Mouse (Mus musculus) hindbrain, embryonic 15.5 days (tissue): ENCODE measurements around the gene Il17c. TPM values are rescaled to one million over a fixed set of nuclear protein-coding genes. Genes with fewer than 3 reads are reported as not detected.

Source experiments
- ATAC-seq: fragments of 200-750 bp; cut with Nextera tagmentation; 2 replicates; pipeline ENCODE4 v1.8.0; 2017; ENCODE audit warnings: low read depth, moderate number of reproducible peaks, moderate TSS enrichment; ENCODE audit not compliant: low FRiP score
- H3K27ac ChIP-seq: fragments of 300-500 bp; sonication (generic); replicated peaks from 2 replicates; pipeline ENCODE4 v1.5.1; 2015; ENCODE audit warnings: mild to moderate bottlenecking, inconsistent platforms
- H3K27me3 ChIP-seq: fragments of 300-500 bp; sonication (generic); 2 replicates; pipeline ENCODE4 v1.6.1; 2015; ENCODE audit warnings: control low read depth, inconsistent platforms
- H3K36me3 ChIP-seq: fragments of 300-500 bp; sonication (generic); 2 replicates; pipeline ENCODE4 v1.6.1; 2015; ENCODE audit warnings: control low read depth, inconsistent platforms
- H3K4me1 ChIP-seq: fragments of 300-500 bp; sonication (generic); replicated peaks from 2 replicates; pipeline ENCODE4 v1.6.1; 2015; ENCODE audit warnings: control low read depth, inconsistent platforms
- H3K4me2 ChIP-seq: fragments of 300-500 bp; sonication (generic); 2 replicates; pipeline ENCODE4 v1.6.1; 2015; ENCODE audit warnings: moderate library complexity, mild to moderate bottlenecking, inconsistent platforms
- H3K4me3 ChIP-seq: fragments of 300-500 bp; sonication (generic); 2 replicates; pipeline ENCODE4 v1.5.1; 2015; ENCODE audit warnings: mild to moderate bottlenecking, inconsistent platforms
- H3K9ac ChIP-seq: fragments of 300-500 bp; sonication (generic); 2 replicates; pipeline ENCODE4 v1.6.1; 2015; ENCODE audit warnings: inconsistent platforms
- H3K9me3 ChIP-seq: fragments of 300-500 bp; sonication (generic); 2 replicates; pipeline ENCODE4 v1.6.1; 2016; ENCODE audit warnings: control low read depth, inconsistent platforms
- WGBS: fragments of 180-500 bp; shearing (Covaris S2); methylation state at CpG from one replicate; pipeline ENCODE4 v1.1.7; 2015; 5-methylcytosine and 5-hydroxymethylcytosine counted together
- polyA plus RNA-seq: library from polyadenylated mRNA; unstranded; fragments of >200 nt; fragmentation: Nextera tagmentation; extraction: Ambion mirVana; gene quantifications from 2 replicates; pipeline ENCODE4 v1.2.1, GENCODE M21; 2015

The Il17c gene
- polyA plus RNA-seq, 1 experiment from 2014 or later: not detected

GRCm38 (mm10) chr8:122444058-122444748 is 22.4 kb downstream of the Il17c start:
- Histone ChIP-seq H3K9me3 (no peaks in the 10 kb centered on the region), H3K4me1 (peaks cover 36% of the 10 kb centered on the region), H3K27ac (peak overlapping the region; percentile 97), H3K4me3 (peak overlapping the region; percentile 55), H3K36me3 (no peaks in the 10 kb centered on the region), H3K9ac (peak overlapping the region; percentile 81), H3K4me2 (peak overlapping the region; percentile 64), H3K27me3 (no peaks in the 10 kb centered on the region)
- WGBS: 9% methylated on average over 19 of the region's 19 CpGs
- ATAC-seq: peak; percentile 23; the same call in 1 of the 2 replicates

DNA sequence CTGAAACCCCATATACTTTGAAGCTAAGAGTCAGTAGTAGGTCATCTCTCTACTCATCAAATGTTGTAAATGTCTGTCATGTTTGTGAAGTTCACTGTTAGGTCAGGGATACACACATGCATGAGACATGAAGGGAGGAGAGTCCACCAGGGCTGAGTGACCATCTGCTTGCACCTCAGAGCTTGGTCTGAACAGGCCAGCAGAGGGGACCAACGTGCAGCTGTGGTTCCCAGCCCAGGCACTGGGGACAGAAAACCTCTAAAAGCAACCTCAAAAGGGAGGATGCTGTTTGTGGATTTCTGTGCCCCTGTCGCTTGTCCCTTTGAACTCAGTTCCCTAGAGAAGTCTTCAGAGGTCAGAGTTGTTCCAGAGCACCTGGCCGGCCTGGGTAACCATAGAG is 23.4 kb downstream of the Il17c start:
- H3K36me3 ChIP-seq: no peaks in the 10 kb centered on the region
- no peaks in the 10 kb centered on the region for H3K9me3 ChIP-seq
- H3K4me1 ChIP-seq: peaks cover 36% of the 10 kb centered on the region
- no peak for ATAC-seq
- no peak overlapping the region for H3K4me3 ChIP-seq
- H3K27ac ChIP-seq: peak overlapping the region; percentile 97
- no peak overlapping the region for H3K9ac ChIP-seq
- H3K27me3 ChIP-seq: no peaks in the 10 kb centered on the region
- H3K4me2 ChIP-seq: peak overlapping the region; percentile 64
- 62% methylated on average over 3 of the region's 3 CpGs for WGBS

DNA sequence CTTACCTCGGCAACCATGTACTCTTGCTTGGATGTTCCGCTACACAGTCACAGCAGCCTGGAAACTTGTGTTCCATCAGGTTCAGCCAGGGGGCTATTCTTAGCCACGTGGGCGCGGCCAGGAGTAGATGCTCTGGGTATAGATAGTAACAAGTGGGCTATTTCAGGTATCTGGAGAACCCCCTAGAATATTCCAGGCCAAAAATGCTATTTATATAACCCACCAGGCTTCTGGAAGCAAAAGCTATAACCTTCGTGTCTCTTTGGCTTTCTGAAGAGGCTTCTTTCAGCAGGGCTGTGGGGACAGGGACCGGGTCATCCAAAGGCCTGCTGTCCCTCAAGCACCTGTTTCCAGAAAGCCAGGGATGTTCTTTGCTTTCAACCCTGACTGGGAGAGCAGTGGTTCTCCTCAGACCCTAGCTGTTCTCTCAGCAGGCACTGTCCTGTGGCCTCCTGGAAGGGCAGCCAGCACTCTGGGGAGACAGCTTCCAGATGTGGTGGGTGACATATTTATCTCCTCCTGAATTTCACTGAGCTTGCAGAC is 29.4 kb downstream of the Il17c start:
- H3K9ac ChIP-seq: no peak overlapping the region
- H3K36me3 ChIP-seq: no peaks in the 10 kb centered on the region
- no peaks in the 10 kb centered on the region for H3K4me1 ChIP-seq
- no peaks in the 10 kb centered on the region for H3K9me3 ChIP-seq
- no peak overlapping the region for H3K4me2 ChIP-seq
- ATAC-seq: no peak
- H3K27me3 ChIP-seq: 0 out of 2 replicates have a peak, but pooled peaks cover 2% of the 10 kb centered on the region
- no peak overlapping the region for H3K4me3 ChIP-seq
- no peak overlapping the region for H3K27ac ChIP-seq
- 89% methylated on average over 7 of the region's 7 CpGs for WGBS

GRCm38 (mm10) chr8:122452154-122452553 is 30.3 kb downstream of the Il17c start:
- no peak overlapping the region for H3K4me3 ChIP-seq
- H3K4me2 ChIP-seq: no peak overlapping the region
- no peak overlapping the region for H3K9ac ChIP-seq
- no peaks in the 10 kb centered on the region for H3K36me3 ChIP-seq
- H3K4me1 ChIP-seq: no peaks in the 10 kb centered on the region
- H3K27me3 ChIP-seq: peaks cover 2% of the 10 kb centered on the region; the same call in 1 of the 2 replicates
- no peak for ATAC-seq
- WGBS: 88% methylated on average over 10 of the region's 10 CpGs
- H3K27ac ChIP-seq: no peak overlapping the region
- H3K9me3 ChIP-seq: no peaks in the 10 kb centered on the region

DNA sequence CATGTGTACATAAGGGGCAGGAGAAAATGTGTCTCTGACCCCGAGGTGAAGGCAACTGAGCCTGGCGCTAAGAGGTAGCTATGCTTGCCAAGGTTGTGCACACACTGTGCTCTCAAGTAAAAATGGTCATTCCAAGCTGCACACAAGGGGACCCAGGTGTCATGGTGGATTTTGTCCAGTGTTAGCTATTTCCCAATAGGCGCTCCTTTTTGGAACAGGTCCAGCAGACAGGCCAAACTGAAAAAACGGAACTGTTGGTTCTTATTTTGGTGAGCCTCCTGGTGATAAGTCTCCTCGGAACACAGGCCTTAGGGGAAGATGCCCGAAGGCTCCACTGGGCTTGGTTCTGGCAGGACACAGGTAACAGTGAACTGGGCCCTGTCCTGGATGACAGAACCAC is 32.6 kb downstream of the Il17c start:
- 86% methylated on average over 6 of the region's 6 CpGs for WGBS
- Histone ChIP-seq H3K4me2 (no peak overlapping the region), H3K4me1 (no peaks in the 10 kb centered on the region), H3K9ac (no peak overlapping the region), H3K27me3 (peaks cover 12% of the 10 kb centered on the region), H3K9me3 (no peaks in the 10 kb centered on the region), H3K27ac (no peak overlapping the region), H3K4me3 (no peak overlapping the region), H3K36me3 (no peaks in the 10 kb centered on the region)
- ATAC-seq: no peak

GRCm38 (mm10) chr8:122457171-122457570 is 35.4 kb downstream of the Il17c start:
- Histone ChIP-seq H3K9me3 (no peaks in the 10 kb centered on the region), H3K4me2 (no peak overlapping the region), H3K9ac (no peak overlapping the region), H3K36me3 (no peaks in the 10 kb centered on the region), H3K27me3 (peaks cover 38% of the 10 kb centered on the region), H3K4me1 (peaks cover 12% of the 10 kb centered on the region), H3K4me3 (no peak overlapping the region), H3K27ac (no peak overlapping the region)
- WGBS: 79% methylated on average over 11 of the region's 11 CpGs
- ATAC-seq: no peak

DNA sequence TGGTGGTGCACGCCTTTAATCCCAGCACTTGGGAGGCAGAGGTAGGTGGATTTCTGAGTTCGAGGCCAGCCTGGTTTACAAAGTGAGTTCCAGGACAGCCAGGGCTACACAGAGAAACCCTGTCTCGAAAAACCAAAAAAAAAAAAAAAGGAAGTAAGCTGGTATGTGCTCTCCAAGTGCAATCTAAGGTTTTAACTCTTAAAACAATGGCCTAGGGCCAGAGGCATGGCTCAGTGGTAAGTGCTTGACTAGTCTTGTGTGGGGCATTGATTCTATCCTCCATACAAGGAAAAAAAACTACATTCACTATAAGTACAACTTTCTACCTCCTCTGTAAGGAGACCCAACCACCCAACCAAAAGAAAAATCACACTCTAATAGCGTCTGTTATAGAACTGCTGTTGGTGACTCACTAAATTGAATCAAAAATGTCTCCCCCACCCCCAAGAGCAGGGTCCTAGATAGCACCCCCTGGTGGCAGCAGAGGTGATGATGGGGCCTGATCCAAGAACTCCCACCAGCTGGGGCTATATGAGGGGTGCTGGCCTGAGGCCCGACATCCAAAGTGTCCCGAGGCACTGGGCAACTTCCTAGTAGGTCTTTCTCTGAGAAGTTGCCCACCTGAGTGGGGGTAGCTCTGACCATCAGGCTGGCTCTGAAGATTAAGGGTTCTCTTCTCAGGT is 37.5 kb downstream of the Il17c start:
- no peak overlapping the region for H3K4me3 ChIP-seq
- H3K27ac ChIP-seq: no peak overlapping the region
- no peak overlapping the region for H3K9ac ChIP-seq
- H3K4me1 ChIP-seq: peaks cover 12% of the 10 kb centered on the region
- peaks cover 46% of the 10 kb centered on the region for H3K27me3 ChIP-seq
- ATAC-seq: no peak
- WGBS: 58% methylated on average over 6 of the region's 6 CpGs
- H3K36me3 ChIP-seq: no peaks in the 10 kb centered on the region
- H3K9me3 ChIP-seq: no peaks in the 10 kb centered on the region
- H3K4me2 ChIP-seq: no peak overlapping the region

DNA sequence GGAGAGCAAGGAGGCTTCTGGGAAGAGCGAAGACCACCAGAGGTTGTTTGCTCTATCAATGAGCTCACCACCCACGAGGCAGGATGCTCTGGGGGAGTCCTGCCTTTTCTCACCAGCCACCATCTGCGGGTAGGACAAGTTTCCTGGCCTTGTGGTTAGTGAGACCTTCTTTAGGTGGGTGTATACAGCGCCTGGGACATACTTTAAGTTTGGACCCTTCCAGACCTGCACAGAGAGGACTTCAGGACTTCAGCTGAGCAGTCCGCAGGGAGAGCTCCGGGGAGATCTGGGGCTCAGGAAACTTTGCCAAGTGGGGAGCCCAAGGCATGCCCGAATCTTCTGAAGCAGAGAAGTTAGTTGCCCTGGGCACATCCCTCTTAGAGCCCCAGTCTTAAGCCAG is 38.2 kb downstream of the Il17c start:
- WGBS: 25% methylated on average over 7 of the region's 7 CpGs
- H3K4me2 ChIP-seq: peak overlapping the region; percentile 73
- H3K27me3 ChIP-seq: peaks cover 46% of the 10 kb centered on the region
- peak overlapping the region; percentile 37 for H3K9ac ChIP-seq
- no peaks in the 10 kb centered on the region for H3K36me3 ChIP-seq
- H3K4me3 ChIP-seq: peak overlapping the region; percentile 39
- H3K27ac ChIP-seq: no peak overlapping the region
- H3K9me3 ChIP-seq: no peaks in the 10 kb centered on the region
- peaks cover 12% of the 10 kb centered on the region for H3K4me1 ChIP-seq
- ATAC-seq: no peak

GRCm38 (mm10) chr8:122460524-122461472 is 39.0 kb downstream of the Il17c start, which contains the start of gene Snai3:
Gene Snai3 (minus strand): TSS chr8:122460733.
- ATAC-seq: peak; percentile 75
- peaks cover 1% of the 10 kb centered on the region; the same call in 1 of the 2 replicates for H3K36me3 ChIP-seq
- H3K9ac ChIP-seq: peak within 1 kb of the TSS; percentile 37
- peaks cover 46% of the 10 kb centered on the region for H3K27me3 ChIP-seq
- peaks cover 12% of the 10 kb centered on the region for H3K4me1 ChIP-seq
- 2% methylated on average over 56 of the region's 56 CpGs for WGBS
- H3K4me2 ChIP-seq: peak within 1 kb of the TSS; percentile 73
- peak within 1 kb of the TSS; percentile 39 for H3K4me3 ChIP-seq
- H3K27ac ChIP-seq: no peak within 1 kb of the TSS
- H3K9me3 ChIP-seq: no peaks in the 10 kb centered on the region

- peaks cover 8% of the 10 kb centered on the region for H3K36me3 ChIP-seq
- no peak overlapping the region for H3K27ac ChIP-seq
- H3K4me1 ChIP-seq: peaks cover 12% of the 10 kb centered on the region
- ATAC-seq: no peak
- whole genome bisulfite sequencing: 62% methylated on average over 11 of the region's 11 CpGs
- no peaks in the 10 kb centered on the region for H3K9me3 ChIP-seq
- H3K27me3 ChIP-seq: peaks cover 44% of the 10 kb centered on the region
- H3K4me3 ChIP-seq: no peak overlapping the region
- no peak overlapping the region for H3K4me2 ChIP-seq
- no peak overlapping the region for H3K9ac ChIP-seq
These were observed 39.8 kb downstream of the Il17c start for GRCm38 (mm10) chr8:122461473-122462148.

DNA sequence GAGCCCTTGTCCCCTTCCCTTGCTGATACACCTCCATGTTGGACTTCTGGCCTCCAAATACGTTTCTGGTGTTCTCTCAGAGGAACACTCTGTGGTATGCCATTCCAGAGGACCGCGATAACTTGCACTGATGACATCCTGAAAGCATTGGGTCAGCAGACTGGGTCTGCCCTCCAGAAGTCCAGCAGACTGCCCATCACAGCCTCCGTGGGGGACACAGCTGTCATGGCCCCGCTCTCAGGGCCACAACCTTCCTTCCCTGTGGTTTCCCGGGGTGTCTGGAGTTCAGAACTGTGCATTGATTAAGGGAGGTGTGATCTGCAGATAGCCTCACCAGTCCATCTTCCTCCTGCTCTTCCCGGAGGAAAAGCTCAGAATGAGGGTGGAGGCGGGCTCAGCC is 40.7 kb downstream of the Il17c start:
- H3K9me3 ChIP-seq: no peaks in the 10 kb centered on the region
- ATAC-seq: no peak
- H3K36me3 ChIP-seq: peaks cover 17% of the 10 kb centered on the region
- H3K9ac ChIP-seq: no peak overlapping the region
- no peak overlapping the region for H3K4me2 ChIP-seq
- WGBS: 67% methylated on average over 8 of the region's 8 CpGs
- H3K27ac ChIP-seq: no peak overlapping the region
- no peak overlapping the region for H3K4me3 ChIP-seq
- peaks cover 12% of the 10 kb centered on the region for H3K4me1 ChIP-seq
- peaks cover 44% of the 10 kb centered on the region for H3K27me3 ChIP-seq
